Mouse (Mus musculus) megakaryocyte progenitor cell, adult 5-6 weeks (primary cell): Measurements from ENCODE around the gene Celf2. TPM values are rescaled to one million over a fixed set of nuclear protein-coding genes. Genes with fewer than 3 reads are reported as not detected.

ENCODE experiments used
- ATAC-seq: replicated peaks from 2 replicates; pipeline ENCODE4 v1.8.0; 2016; ENCODE audit warnings: mild to moderate bottlenecking, moderate TSS enrichment, inconsistent platforms; ENCODE audit not compliant: poor library complexity
- total RNA-seq, 2 experiments: library from RNA; stranded (forward) in 1 of 2; stranded (reverse) in 1 of 2; fragments of 157-497, 149-512 nt in 1 of 2; fragments of 200-1000 nt in 1 of 2; gene quantifications; 2 replicates each; pipeline versions ENCODE4 v1.2.3 to v1.2.4; 2015 to 2017

Celf2 gene
- total RNA-seq, 2 experiments from 2014 or later: 85.2 to 152 TPM

DNA sequence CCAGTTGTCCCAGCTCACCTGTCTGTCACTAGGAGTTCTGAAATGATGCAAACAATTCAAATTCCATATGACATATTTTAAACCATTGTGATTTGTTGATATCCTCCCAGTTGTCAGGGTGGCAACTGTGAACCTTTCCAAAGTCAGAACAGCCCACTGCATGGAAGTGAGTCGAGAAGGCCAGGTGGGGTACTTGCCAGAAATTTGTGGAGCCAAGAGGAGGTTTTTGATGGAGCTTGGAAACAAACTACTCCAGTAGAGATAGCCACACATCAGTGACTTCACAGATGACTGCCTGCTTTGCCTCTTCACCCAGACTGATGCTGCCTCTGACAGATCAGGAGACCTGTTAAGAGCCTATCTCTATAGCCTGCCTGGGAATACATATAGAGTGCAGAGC is 287.5 kb downstream of the Celf2 start:
- no peak for ATAC-seq

GRCm38 (mm10) chr2:7218101-7218500 is 291.3 kb downstream of the Celf2 start:
- ATAC-seq: no peak

- no peak for ATAC-seq
These were observed 301.5 kb downstream of the Celf2 start for GRCm38 (mm10) chr2:7207691-7208504.

- no peak for ATAC-seq
These were observed 315.9 kb downstream of the Celf2 start for GRCm38 (mm10) chr2:7193413-7193812.

- no peak for ATAC-seq
These were observed 330.2 kb downstream of the Celf2 start for GRCm38 (mm10) chr2:7179186-7179585.

DNA sequence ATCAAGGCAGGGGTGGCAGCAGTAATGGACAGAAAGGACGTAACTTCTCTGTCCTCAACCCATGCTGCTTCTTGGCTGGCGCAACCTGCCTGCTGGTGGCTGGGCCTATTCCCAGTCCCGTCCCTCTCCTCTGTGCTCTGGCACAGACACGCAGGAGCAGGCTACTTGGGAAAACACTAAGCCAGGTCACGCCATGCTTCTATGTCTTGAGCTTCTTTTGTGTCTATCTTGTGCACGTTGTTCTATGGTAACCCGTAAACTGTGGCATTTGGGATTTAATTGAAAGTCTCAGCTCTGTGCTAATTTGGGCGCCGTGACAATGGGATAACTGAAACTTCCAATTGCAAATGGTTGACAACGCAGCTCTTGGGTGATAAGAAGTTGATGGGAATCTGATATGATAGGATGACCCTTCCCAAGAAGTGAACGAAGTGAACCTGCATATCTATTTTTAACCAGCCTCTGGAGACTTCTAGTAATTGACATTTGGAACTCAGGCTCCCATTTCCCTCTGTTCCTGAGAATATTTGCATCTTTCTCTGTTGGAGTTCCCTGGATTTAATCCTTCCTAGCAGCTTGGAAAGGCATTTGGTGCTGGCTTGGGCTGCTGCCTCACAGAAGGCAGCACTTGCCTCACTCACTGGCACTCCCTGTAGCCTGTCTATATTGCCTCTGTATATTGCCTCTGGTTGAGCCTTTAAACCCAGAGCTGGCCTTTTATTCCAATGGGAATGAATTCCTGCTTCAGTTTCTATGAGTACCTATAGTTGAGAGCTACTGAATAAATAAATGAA is 335.9 kb downstream of the Celf2 start:
- ATAC-seq: no peak

DNA sequence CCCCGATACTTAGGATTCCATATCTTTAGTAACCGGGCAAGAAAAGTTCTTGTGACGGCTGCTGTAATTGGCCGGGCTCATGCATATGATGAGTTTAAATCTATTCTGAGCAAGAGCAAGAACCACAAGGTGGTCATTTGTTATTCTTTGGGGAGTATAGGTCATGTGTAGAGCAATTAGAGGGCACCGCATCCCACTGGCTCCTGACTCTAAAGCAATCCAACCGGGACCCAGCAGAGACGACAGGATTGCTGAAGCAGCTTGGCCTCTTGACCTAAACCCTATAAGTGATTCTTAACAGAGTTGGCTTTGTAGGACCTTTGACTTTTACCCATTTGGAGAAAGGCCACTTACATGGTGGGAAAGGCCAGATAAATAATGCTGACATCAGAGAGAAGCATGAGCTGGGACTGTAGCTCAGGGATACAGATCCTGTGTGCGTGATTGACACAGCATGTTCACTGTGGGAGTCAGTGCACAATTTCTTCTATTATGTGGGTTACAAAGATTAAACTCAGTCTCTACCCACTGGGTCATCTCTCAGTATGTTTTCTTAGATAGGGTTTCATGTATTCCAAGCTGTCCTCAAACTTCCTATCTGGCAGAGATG is 338.2 kb downstream of the Celf2 start:
- no peak for ATAC-seq

GRCm38 (mm10) chr2:7165786-7166185 is 343.6 kb downstream of the Celf2 start:
- no peak for ATAC-seq

GRCm38 (mm10) chr2:7160108-7160507 is 349.3 kb downstream of the Celf2 start:
- ATAC-seq: no peak

DNA sequence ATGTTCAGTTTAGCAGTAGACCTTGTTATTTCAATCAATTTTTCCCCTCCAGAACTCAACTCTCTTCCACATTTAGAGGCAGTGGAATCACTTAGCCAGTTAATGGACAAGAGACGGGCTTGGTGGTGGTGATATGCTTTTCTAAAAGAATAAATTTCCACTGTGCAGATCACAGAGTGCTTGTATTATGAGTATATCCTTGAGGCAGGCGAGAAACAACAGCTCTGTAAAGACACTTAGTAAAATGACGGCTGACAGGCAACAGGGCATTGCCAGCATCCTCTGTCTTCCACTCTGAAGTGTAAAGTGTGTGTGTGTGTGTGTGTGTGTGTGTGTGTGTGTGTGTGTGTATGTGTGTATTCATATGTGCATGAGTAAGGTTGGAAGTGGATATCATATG is 362.1 kb downstream of the Celf2 start:
- no peak for ATAC-seq

GRCm38 (mm10) chr2:7145541-7146043 is 363.8 kb downstream of the Celf2 start:
- ATAC-seq: no peak

- ATAC-seq: no peak
These were observed 364.5 kb downstream of the Celf2 start for GRCm38 (mm10) chr2:7144871-7145270.

- no peak for ATAC-seq
These were observed 386.0 kb downstream of the Celf2 start for GRCm38 (mm10) chr2:7123366-7123765.

- ATAC-seq: no peak
These were observed 393.6 kb downstream of the Celf2 start for GRCm38 (mm10) chr2:7115801-7116200.

GRCm38 (mm10) chr2:7115161-7115560 is 394.2 kb downstream of the Celf2 start:
- ATAC-seq: no peak

DNA sequence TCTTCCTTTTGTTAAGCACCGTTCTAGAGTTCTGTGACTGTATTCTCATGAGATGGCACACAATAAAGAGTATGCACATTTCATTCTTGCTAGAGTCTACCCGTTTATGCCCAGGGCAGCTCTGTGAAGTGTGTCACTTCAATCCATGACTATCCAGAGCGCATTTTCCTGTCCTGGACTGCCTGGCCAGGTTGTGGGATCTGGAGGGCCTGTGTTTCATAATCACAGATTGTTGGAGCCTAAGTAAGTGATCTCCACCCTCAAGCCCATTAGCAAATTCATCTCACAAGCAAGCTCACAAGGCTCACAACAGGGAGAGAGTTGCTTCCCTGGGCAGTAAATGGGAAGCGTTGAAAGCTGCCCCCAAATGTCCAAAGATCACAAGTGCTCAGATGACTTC is 395.6 kb downstream of the Celf2 start:
- ATAC-seq: no peak

- ATAC-seq: no peak
These were observed 397.1 kb downstream of the Celf2 start for GRCm38 (mm10) chr2:7112156-7112813.

GRCm38 (mm10) chr2:7093414-7093813 is 415.9 kb downstream of the Celf2 start:
- no peak for ATAC-seq

- ATAC-seq: no peak
These were observed 416.7 kb downstream of the Celf2 start for GRCm38 (mm10) chr2:7092641-7093040.

DNA sequence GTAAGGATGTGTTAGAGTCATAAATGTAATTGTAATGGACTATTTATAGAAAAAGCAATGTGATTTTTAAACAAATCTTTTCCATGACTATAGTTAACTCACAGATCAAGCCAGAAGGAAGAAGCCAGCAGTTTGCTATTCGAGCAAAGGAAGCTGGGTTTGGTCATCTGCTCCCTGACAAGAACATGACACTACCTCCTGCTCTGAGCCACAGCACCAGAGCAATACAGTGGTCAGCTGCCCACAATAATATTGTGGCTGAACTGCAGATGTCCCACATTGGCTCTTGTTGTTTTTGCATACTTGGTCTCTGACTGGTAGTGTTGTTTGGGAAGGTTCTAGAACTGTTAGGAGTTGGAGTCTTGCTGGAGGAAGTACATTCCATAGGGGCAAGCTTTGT is 418.9 kb downstream of the Celf2 start:
- no peak for ATAC-seq
